Mouse (Mus musculus): Measurements from ENCODE around the gene Rab43. TPM values are rescaled to one million over a fixed set of nuclear protein-coding genes. Genes with fewer than 3 reads are reported as not detected.

The Rab43 gene
- polyA plus RNA-seq, 1 experiment from 2014 or later = 3.8 TPM

DNA sequence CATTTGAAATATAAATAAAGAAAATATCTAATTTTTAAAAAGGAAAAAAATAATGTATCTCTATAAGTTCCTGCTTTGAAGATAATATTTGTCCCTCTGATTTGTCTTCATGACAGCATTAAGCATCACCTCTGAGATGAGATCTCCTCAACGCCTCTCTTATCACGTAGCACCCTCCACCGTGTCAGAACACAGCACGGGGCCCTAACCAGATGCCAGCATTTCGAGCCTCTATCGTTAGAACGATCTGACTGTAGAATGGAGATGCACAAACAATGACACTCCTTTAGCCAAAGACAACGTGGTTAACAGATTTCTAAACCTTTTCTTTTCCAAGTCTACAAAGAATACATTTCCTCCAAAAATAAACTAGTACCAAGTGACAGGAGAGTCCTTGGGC, 27.9 kb downstream of the Rab43 start:
- Histone ChIP-seq H3K27ac (ENCODE audit: low read depth, low read length) (no peak overlapping the region), H3K4me1 (ENCODE audit: control insufficient read depth, insufficient read depth, low read length) (peaks cover 1% of the 10 kb centered on the region; the same call in 1 of the 2 replicates), H3K9me3 (replicated peaks; ENCODE audit: control insufficient read depth, low read length) (no peaks in the 10 kb centered on the region), H3K36me3 (ENCODE audit: control insufficient read depth, insufficient read depth, low read length) (no peaks in the 10 kb centered on the region), H3K9ac (ENCODE audit: low read length) (no peak overlapping the region), H3K27me3 (replicated peaks; ENCODE audit: control insufficient read depth, insufficient read depth, low read length) (no peaks in the 10 kb centered on the region), H3K4me2 (ENCODE audit: low read length) (no peak overlapping the region), H3K4me3 (ENCODE audit: low read depth, low read length) (no peak overlapping the region)
- WGBS = 83% methylated on average over 8 of the region's 8 CpGs
- DNase-seq (ENCODE audit: low spot score) = no peak
- ATAC-seq = no peak

GRCm38 (mm10) chr6:87780546-87781301, 31.2 kb downstream of the Rab43 start:
- H3K4me1 ChIP-seq (ENCODE audit: control insufficient read depth, insufficient read depth, low read length) = no peaks in the 10 kb centered on the region
- no peaks in the 10 kb centered on the region for H3K27me3 ChIP-seq (replicated peaks; ENCODE audit: control insufficient read depth, insufficient read depth, low read length)
- DNase-seq (ENCODE audit: low spot score) (no peak), ATAC-seq (no peak)
- H3K4me2 ChIP-seq (ENCODE audit: low read length) = no peak overlapping the region
- 86% methylated on average over 10 of the region's 10 CpGs for WGBS
- H3K36me3 ChIP-seq (ENCODE audit: control insufficient read depth, insufficient read depth, low read length) = no peaks in the 10 kb centered on the region
- no peak overlapping the region for H3K9ac ChIP-seq (ENCODE audit: low read length)
- H3K9me3 ChIP-seq (replicated peaks; ENCODE audit: control insufficient read depth, low read length) = no peaks in the 10 kb centered on the region
- no peak overlapping the region for H3K27ac ChIP-seq (ENCODE audit: low read depth, low read length)
- no peak overlapping the region for H3K4me3 ChIP-seq (ENCODE audit: low read depth, low read length)

GRCm38 (mm10) chr6:87779174-87780165, 32.5 kb downstream of the Rab43 start:
- Histone ChIP-seq H3K4me3 (ENCODE audit: low read depth, low read length) (no peak overlapping the region), H3K9ac (ENCODE audit: low read length) (no peak overlapping the region), H3K27me3 (replicated peaks; ENCODE audit: control insufficient read depth, insufficient read depth, low read length) (no peaks in the 10 kb centered on the region), H3K9me3 (replicated peaks; ENCODE audit: control insufficient read depth, low read length) (no peaks in the 10 kb centered on the region), H3K4me2 (ENCODE audit: low read length) (no peak overlapping the region), H3K27ac (ENCODE audit: low read depth, low read length) (no peak overlapping the region), H3K36me3 (ENCODE audit: control insufficient read depth, insufficient read depth, low read length) (no peaks in the 10 kb centered on the region), H3K4me1 (ENCODE audit: control insufficient read depth, insufficient read depth, low read length) (no peaks in the 10 kb centered on the region)
- ATAC-seq (no peak), DNase-seq (ENCODE audit: low spot score) (no peak)
- WGBS = 82% methylated on average over 11 of the region's 11 CpGs

GRCm38 (mm10) chr6:87778294-87779173, 33.4 kb downstream of the Rab43 start:
- WGBS = 79% methylated on average over 11 of the region's 11 CpGs
- DNase-seq (ENCODE audit: low spot score) = no peak
- no peak overlapping the region for H3K9ac ChIP-seq (ENCODE audit: low read length)
- H3K4me1 ChIP-seq (ENCODE audit: control insufficient read depth, insufficient read depth, low read length) = no peaks in the 10 kb centered on the region
- no peak overlapping the region for H3K4me3 ChIP-seq (ENCODE audit: low read depth, low read length)
- no peak for ATAC-seq
- no peak overlapping the region for H3K27ac ChIP-seq (ENCODE audit: low read depth, low read length)
- H3K4me2 ChIP-seq (ENCODE audit: low read length) = no peak overlapping the region
- H3K9me3 ChIP-seq (replicated peaks; ENCODE audit: control insufficient read depth, low read length) = no peaks in the 10 kb centered on the region
- no peaks in the 10 kb centered on the region for H3K27me3 ChIP-seq (replicated peaks; ENCODE audit: control insufficient read depth, insufficient read depth, low read length)
- H3K36me3 ChIP-seq (ENCODE audit: control insufficient read depth, insufficient read depth, low read length) = no peaks in the 10 kb centered on the region

DNA sequence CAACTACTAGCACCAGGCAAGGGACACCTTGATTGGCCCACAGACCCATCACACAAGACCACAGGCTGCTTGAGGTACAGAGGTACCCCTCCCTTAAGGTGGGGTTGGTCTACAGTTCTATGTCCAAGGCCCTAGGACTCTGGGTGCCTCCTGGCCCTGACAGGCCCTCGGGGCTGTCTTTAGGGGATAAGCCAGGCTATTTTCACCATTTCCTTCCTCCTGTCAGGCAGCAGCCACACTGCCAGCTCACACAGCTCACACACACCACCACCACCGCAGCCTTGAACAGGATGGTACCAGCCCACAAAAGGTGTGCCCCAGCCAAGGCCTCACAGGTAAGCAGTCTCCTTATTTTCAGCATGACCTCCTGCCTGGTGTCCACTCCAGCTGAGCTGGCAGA, 34.1 kb downstream of the Rab43 start, which contains the start of gene Gp9:
Gp9 (plus strand) TSS at position 231 of the 400 bp plus-strand sequence.
- Histone ChIP-seq H3K4me1 (ENCODE audit: control insufficient read depth, insufficient read depth, low read length) (no peaks in the 10 kb centered on the region), H3K27ac (ENCODE audit: low read depth, low read length) (no peak within 1 kb of the TSS), H3K4me2 (ENCODE audit: low read length) (no peak within 1 kb of the TSS), H3K27me3 (replicated peaks; ENCODE audit: control insufficient read depth, insufficient read depth, low read length) (no peaks in the 10 kb centered on the region), H3K9ac (ENCODE audit: low read length) (no peak within 1 kb of the TSS), H3K4me3 (ENCODE audit: low read depth, low read length) (no peak within 1 kb of the TSS), H3K36me3 (ENCODE audit: control insufficient read depth, insufficient read depth, low read length) (no peaks in the 10 kb centered on the region), H3K9me3 (replicated peaks; ENCODE audit: control insufficient read depth, low read length) (no peaks in the 10 kb centered on the region)
- WGBS = 74% methylated on average over 2 of the region's 2 CpGs
- no peak for ATAC-seq
- no peak for DNase-seq (ENCODE audit: low spot score)

GRCm38 (mm10) chr6:87776663-87777062, 35.3 kb downstream of the Rab43 start:
- Histone ChIP-seq H3K4me2 (ENCODE audit: low read length) (no peak overlapping the region), H3K9me3 (replicated peaks; ENCODE audit: control insufficient read depth, low read length) (no peaks in the 10 kb centered on the region), H3K4me3 (ENCODE audit: low read depth, low read length) (no peak overlapping the region), H3K36me3 (ENCODE audit: control insufficient read depth, insufficient read depth, low read length) (no peaks in the 10 kb centered on the region), H3K4me1 (ENCODE audit: control insufficient read depth, insufficient read depth, low read length) (no peaks in the 10 kb centered on the region), H3K27ac (ENCODE audit: low read depth, low read length) (no peak overlapping the region), H3K27me3 (replicated peaks; ENCODE audit: control insufficient read depth, insufficient read depth, low read length) (no peaks in the 10 kb centered on the region), H3K9ac (ENCODE audit: low read length) (no peak overlapping the region)
- DNase-seq (ENCODE audit: low spot score) (no peak), ATAC-seq (no peak)
- 91% methylated on average over 1 of the region's 1 CpGs for WGBS

GRCm38 (mm10) chr6:87775588-87776245, 36.2 kb downstream of the Rab43 start:
- H3K4me1 ChIP-seq (ENCODE audit: control insufficient read depth, insufficient read depth, low read length) = no peaks in the 10 kb centered on the region
- 81% methylated on average over 3 of the region's 3 CpGs for WGBS
- DNase-seq (ENCODE audit: low spot score) (no peak), ATAC-seq (no peak)
- H3K36me3 ChIP-seq (ENCODE audit: control insufficient read depth, insufficient read depth, low read length) = no peaks in the 10 kb centered on the region
- no peak overlapping the region for H3K4me3 ChIP-seq (ENCODE audit: low read depth, low read length)
- no peaks in the 10 kb centered on the region for H3K27me3 ChIP-seq (replicated peaks; ENCODE audit: control insufficient read depth, insufficient read depth, low read length)
- no peak overlapping the region for H3K9ac ChIP-seq (ENCODE audit: low read length)
- no peak overlapping the region for H3K27ac ChIP-seq (ENCODE audit: low read depth, low read length)
- no peak overlapping the region for H3K4me2 ChIP-seq (ENCODE audit: low read length)
- H3K9me3 ChIP-seq (replicated peaks; ENCODE audit: control insufficient read depth, low read length) = no peaks in the 10 kb centered on the region

DNA sequence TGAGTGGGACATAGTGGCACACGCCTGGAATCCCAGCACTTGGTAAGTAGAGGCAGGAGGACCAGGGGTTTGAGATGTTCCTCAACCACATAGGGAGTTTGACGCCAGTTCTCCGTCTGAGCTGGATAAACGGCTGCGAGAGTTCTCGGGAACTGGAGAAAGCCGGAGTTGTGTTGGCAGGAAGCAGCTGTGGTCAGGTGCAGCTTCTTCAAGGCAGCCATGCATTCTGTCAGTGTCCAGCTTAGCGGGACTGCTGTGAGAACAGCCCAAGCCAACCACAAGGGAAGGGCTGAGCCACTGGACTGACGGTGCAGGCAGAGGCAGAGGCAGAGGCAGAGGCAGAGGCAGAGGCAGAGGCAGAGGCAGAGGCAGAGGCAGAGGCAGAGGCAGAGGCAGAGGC, 37.1 kb downstream of the Rab43 start:
- H3K9ac ChIP-seq (ENCODE audit: low read length) = no peak overlapping the region
- H3K4me3 ChIP-seq (ENCODE audit: low read depth, low read length) = no peak overlapping the region
- DNase-seq (ENCODE audit: low spot score) = no peak
- H3K27me3 ChIP-seq (replicated peaks; ENCODE audit: control insufficient read depth, insufficient read depth, low read length) = no peaks in the 10 kb centered on the region
- ATAC-seq = no peak
- H3K9me3 ChIP-seq (replicated peaks; ENCODE audit: control insufficient read depth, low read length) = no peaks in the 10 kb centered on the region
- no peaks in the 10 kb centered on the region for H3K4me1 ChIP-seq (ENCODE audit: control insufficient read depth, insufficient read depth, low read length)
- H3K27ac ChIP-seq (ENCODE audit: low read depth, low read length) = no peak overlapping the region
- no peaks in the 10 kb centered on the region for H3K36me3 ChIP-seq (ENCODE audit: control insufficient read depth, insufficient read depth, low read length)
- 87% methylated on average over 9 of the region's 9 CpGs for WGBS
- no peak overlapping the region for H3K4me2 ChIP-seq (ENCODE audit: low read length)

Data from forebrain, embryonic 14.5 days (tissue).